Mouse (Mus musculus) MEL (cell line): ENCODE data around the gene Bpifa2. TPM values are rescaled to one million over a fixed set of nuclear protein-coding genes. Genes with fewer than 3 reads are reported as not detected.

Experiments
- DNase-seq: peaks from one replicate; pipeline ENCODE4 v3.0.0; 2011; ENCODE audit warnings: low read depth, low spot score
- H3K27ac ChIP-seq: 2 replicates; pipeline ENCODE4 v1.5.1; 2012; ENCODE audit warnings: low read depth, mild to moderate bottlenecking, control low read depth, low read length, moderate library complexity; ENCODE audit not compliant: control insufficient read depth
- H3K27me3 ChIP-seq, 2 experiments: fragments of 150-350 bp in 1 of 2; sonication (generic) in 1 of 2; 2 replicates each; pipeline ENCODE4 v1.6.1; 2012; ENCODE audit warnings: low read length in 2 of 2, mild to moderate bottlenecking in 2 of 2, improper control_type of control experiment in 1 of 2, moderate library complexity in 1 of 2; ENCODE audit not compliant: insufficient read depth in 2 of 2, control insufficient read depth in 1 of 2
- H3K36me3 ChIP-seq, 2 experiments: 2 replicates each; pipeline ENCODE4 v1.6.1; 2012 to 2014; ENCODE audit warnings: low read length in 2 of 2, improper control_type of control experiment in 1 of 2, inconsistent platforms in 1 of 2, mild to moderate bottlenecking in 1 of 2; ENCODE audit not compliant: insufficient read depth in 2 of 2, control insufficient read depth in 1 of 2
- H3K4me1 ChIP-seq, 2 experiments: fragments of 150-350 bp in 1 of 2; sonication (generic) in 1 of 2; 2 replicates each; pipeline ENCODE4 v1.6.1; 2012; ENCODE audit warnings: low read length in 2 of 2, improper control_type of control experiment in 1 of 2, mild to moderate bottlenecking in 1 of 2; ENCODE audit not compliant: insufficient read depth in 2 of 2, control insufficient read depth in 1 of 2
- H3K4me3 ChIP-seq, 2 experiments: fragments of 150-350 bp in 1 of 2; sonication (generic) in 1 of 2; 2 replicates each; pipeline ENCODE4 v1.5.1; 2012; ENCODE audit warnings: low read depth in 2 of 2, low read length in 2 of 2, mild to moderate bottlenecking in 2 of 2, moderate library complexity in 2 of 2, control low read depth in 1 of 2, improper control_type of control experiment in 1 of 2; ENCODE audit not compliant: control insufficient read depth in 1 of 2, insufficient read depth in 1 of 2
- H3K79me2 ChIP-seq: 2 replicates; pipeline ENCODE4 v1.6.1; 2012; ENCODE audit warnings: mild to moderate bottlenecking, low read length, moderate library complexity; ENCODE audit not compliant: control insufficient read depth, poor library complexity, insufficient read depth
- H3K9ac ChIP-seq: 2 replicates; pipeline ENCODE4 v1.6.1; 2012; ENCODE audit warnings: low read depth, mild to moderate bottlenecking, control low read depth, low read length, moderate library complexity; ENCODE audit not compliant: control insufficient read depth, poor library complexity, severe bottlenecking
- H3K9me3 ChIP-seq: fragments of 150-350 bp; sonication (generic); replicated peaks from 2 replicates; pipeline ENCODE4 v1.6.1; 2012; ENCODE audit warnings: mild to moderate bottlenecking, low read length, improper control_type of control experiment, moderate library complexity; ENCODE audit not compliant: insufficient read depth
- CHD2 ChIP-seq: IDR thresholded peaks from 2 replicates; pipeline ENCODE4 v1.6.1; 2011; ENCODE audit warnings: low read length, improper control_type of control experiment
- E2F4 ChIP-seq: IDR thresholded peaks from 2 replicates; pipeline ENCODE4 v1.6.1; 2011; ENCODE audit warnings: low read depth, low read length, improper control_type of control experiment, borderline replicate concordance
- GABPA ChIP-seq: IDR thresholded peaks from 2 replicates; pipeline ENCODE4 v1.6.1; 2012; ENCODE audit warnings: low read depth, mild to moderate bottlenecking, inconsistent platforms, low read length, improper control_type of control experiment, moderate library complexity
- GATA1 ChIP-seq: IDR thresholded peaks from 2 replicates; pipeline ENCODE4 v1.6.1; 2011; ENCODE audit warnings: low read depth, low read length, improper control_type of control experiment
- HCFC1 ChIP-seq: IDR thresholded peaks from 2 replicates; pipeline ENCODE4 v1.6.1; 2012; ENCODE audit warnings: low read depth, mild to moderate bottlenecking, inconsistent platforms, low read length, improper control_type of control experiment, moderate library complexity
- KAT2A ChIP-seq: conservative IDR thresholded peaks from 2 replicates; pipeline ENCODE4 v1.6.1; 2012; ENCODE audit warnings: low read depth, low read length, improper control_type of control experiment, inconsistent platforms
- MAFK ChIP-seq: IDR thresholded peaks from 2 replicates; pipeline ENCODE4 v1.6.1; 2011; ENCODE audit warnings: low read depth, mild to moderate bottlenecking, low read length, improper control_type of control experiment, borderline replicate concordance
- MAX ChIP-seq: IDR thresholded peaks from 2 replicates; pipeline ENCODE4 v1.6.1; 2011; ENCODE audit warnings: low read length, improper control_type of control experiment
- MAZ ChIP-seq: IDR thresholded peaks from 2 replicates; pipeline ENCODE4 v1.6.1; 2012; ENCODE audit warnings: low read depth, mild to moderate bottlenecking, inconsistent platforms, low read length, improper control_type of control experiment
- MYC ChIP-seq: IDR thresholded peaks from 2 replicates; pipeline ENCODE4 v1.6.1; 2011; ENCODE audit warnings: low read depth, mild to moderate bottlenecking, low read length, improper control_type of control experiment, moderate library complexity
- RCOR1 ChIP-seq: IDR thresholded peaks from 2 replicates; pipeline ENCODE4 v1.6.1; 2012; ENCODE audit warnings: low read depth, mild to moderate bottlenecking, inconsistent platforms, low read length, improper control_type of control experiment
- TBP ChIP-seq: IDR thresholded peaks from 2 replicates; pipeline ENCODE4 v1.8.0; 2011; ENCODE audit warnings: low read depth, low read length, improper control_type of control experiment
- USF1 ChIP-seq: IDR thresholded peaks from 2 replicates; pipeline ENCODE4 v1.6.1; 2014; ENCODE audit warnings: low read depth, mild to moderate bottlenecking, inconsistent platforms, low read length, improper control_type of control experiment, moderate library complexity
- ZC3H11A ChIP-seq: IDR thresholded peaks from 2 replicates; pipeline ENCODE4 v1.6.1; 2012; ENCODE audit warnings: low read depth, mild to moderate bottlenecking, inconsistent platforms, low read length, improper control_type of control experiment
- ZMIZ1 ChIP-seq: IDR thresholded peaks from 2 replicates; pipeline ENCODE4 v1.6.1; 2012; ENCODE audit warnings: low read depth, mild to moderate bottlenecking, inconsistent platforms, low read length, improper control_type of control experiment, moderate library complexity
- polyA plus RNA-seq, 2 experiments: library from polyadenylated mRNA; stranded (reverse) in 1 of 2; unstranded in 1 of 2; fragments of >175 nt in 1 of 2; fragments of >200 nt in 1 of 2; gene quantifications; 2 replicates each; pipeline versions ENCODE4 v1.2.1 to v1.2.4; 2012; ENCODE audit warnings: low replicate concordance in 2 of 2, low read depth in 1 of 2; ENCODE audit not compliant: insufficient read length in 2 of 2, insufficient read depth in 1 of 2, missing spikeins in 1 of 2
- total RNA-seq: library from RNA; depleted of rRNA; stranded (reverse); fragments of 300-350 nt; gene quantifications from 2 replicates; pipeline ENCODE4 v1.2.3, GENCODE M21; 2012

Bpifa2 gene
- total and polyA plus RNA-seq, 3 experiments = not detected

GRCm38 (mm10) chr2:154001056-154001455 is 7.0 kb upstream of the Bpifa2 start:
- TF ChIP-seq E2F4 = no peak
- no peak for TF ChIP-seq RCOR1
- no peak for TF ChIP-seq MAX
- no peak for TF ChIP-seq MAFK
- TF ChIP-seq CHD2 = no peak
- TF ChIP-seq HCFC1 = no peak
- no peak for TF ChIP-seq ZMIZ1
- TF ChIP-seq ZC3H11A = no peak
- no peak for TF ChIP-seq MAZ
- TF ChIP-seq MYC = no peak
- Histone ChIP-seq H3K9me3 (no peaks in the 10 kb centered on the region), H3K36me3 (no peaks in the 10 kb centered on the region), H3K79me2 (no peaks in the 10 kb centered on the region), H3K27ac (no peak overlapping the region), H3K9ac (no peak overlapping the region), H3K4me3 (no peak overlapping the region), H3K4me1 (no peaks in the 10 kb centered on the region), H3K27me3 (no peaks in the 10 kb centered on the region)
- no peak for DNase-seq

- H3K4me1 ChIP-seq = no peaks in the 10 kb centered on the region
- no peak for DNase-seq
- no peaks in the 10 kb centered on the region for H3K27me3 ChIP-seq
- TF ChIP-seq HCFC1 (no peak), USF1 (no peak), GABPA (no peak), MAX (no peak), GATA1 (no peak), KAT2A (no peak)
- no peak overlapping the region for H3K4me3 ChIP-seq
- H3K27ac ChIP-seq = no peak overlapping the region
- H3K9me3 ChIP-seq = no peaks in the 10 kb centered on the region
- H3K79me2 ChIP-seq = no peaks in the 10 kb centered on the region
- no peaks in the 10 kb centered on the region for H3K36me3 ChIP-seq
- H3K9ac ChIP-seq = no peak overlapping the region
Observed at GRCm38 (mm10) chr2:154004456-154004855, 3.6 kb upstream of the Bpifa2 start.

GRCm38 (mm10) chr2:154005094-154005493 is 3.0 kb upstream of the Bpifa2 start:
- Histone ChIP-seq H3K9ac (no peak overlapping the region), H3K79me2 (no peaks in the 10 kb centered on the region), H3K4me3 (no peak overlapping the region), H3K36me3 (no peaks in the 10 kb centered on the region), H3K27me3 (no peaks in the 10 kb centered on the region), H3K9me3 (no peaks in the 10 kb centered on the region)
- no peak for DNase-seq
- TF ChIP-seq TBP = no peak
- TF ChIP-seq, all 39 proteins: peak for 0
- Histone ChIP-seq H3K27ac (no peak overlapping the region), H3K4me1 (no peaks in the 10 kb centered on the region)
